Comparison of ENCODE assay signal across 7 mouse cellular contexts in genomic region chr9:79875522-79876131, GRCm38 (mm10).
DNase-seq lines count a peak whose midpoint lies in the region; ATAC-seq and TF ChIP-seq lines count a peak whose summit lies in the region.

No protein-coding gene starts in this region.

- peak; percentile 74 for DNase-seq in adrenal gland, adult 2 months
- DNase-seq in heart, adult 2 months, result peak; percentile 56 to 61
- no peak for DNase-seq in cerebellum, postnatal 36 days

- peak overlapping the region; percentile 19 for H3K4me3 ChIP-seq in brown adipose tissue, adult 24 weeks (ENCODE audit: insufficient read depth, low read depth, low read length)
- peak overlapping the region; percentile 23; the same call in 1 of the 2 replicates for H3K4me3 ChIP-seq in heart, adult 2 months
- no peak overlapping the region for H3K4me3 ChIP-seq in intestine, postnatal 0 days (ENCODE audit: low read depth, low read length)
- 0 out of 2 replicates have a peak overlapping the region, but pooled peaks have one; percentile 12 for H3K4me3 ChIP-seq in midbrain, embryonic 15.5 days

- intact Hi-C loops in heart, adult 2 months (cut with DNase I), result no loop called here

- H3K9ac ChIP-seq in heart, adult 2 months (ENCODE audit: low read depth, low read length), result no peak overlapping the region
- no peak overlapping the region for H3K9ac ChIP-seq in intestine, postnatal 0 days (ENCODE audit: low read depth, low read length)
- H3K9ac ChIP-seq in midbrain, embryonic 15.5 days, result no peak overlapping the region

- H3K4me1 ChIP-seq in brown adipose tissue, adult 24 weeks (ENCODE audit: control insufficient read depth, insufficient read depth, insufficient read length, low read length), result peaks cover 4% of the 10 kb centered on the region; the same call in 1 of the 2 replicates
- H3K4me1 ChIP-seq in heart, adult 2 months (ENCODE audit: control insufficient read depth, insufficient read depth, low read length), result peaks cover 8% of the 10 kb centered on the region
- no peaks in the 10 kb centered on the region for H3K4me1 ChIP-seq in intestine, postnatal 0 days (replicated peaks; ENCODE audit: control insufficient read depth, insufficient read depth, low read length)
- peaks cover 10% of the 10 kb centered on the region for H3K4me1 ChIP-seq in midbrain, embryonic 15.5 days

- peak overlapping the region; percentile 28 for H3K27ac ChIP-seq in brown adipose tissue, adult 24 weeks (replicated peaks; ENCODE audit: low read depth, low read length)
- H3K27ac ChIP-seq in heart, adult 2 months, result peak overlapping the region; percentile 73
- peak overlapping the region; percentile 63 for H3K27ac ChIP-seq in intestine, postnatal 0 days (ENCODE audit: low read depth, low read length)
- peak overlapping the region; percentile 49; the same call in 1 of the 2 replicates for H3K27ac ChIP-seq in midbrain, embryonic 15.5 days

- ATAC-seq in intestine, postnatal 0 days, result peak; percentile 38; the same call in 1 of the 2 replicates
- peak; percentile 72; the same call in 1 of the 2 replicates for ATAC-seq in midbrain, embryonic 15.5 days (replicated peaks)
- no peak for ATAC-seq in activated CD4-positive, CD25-positive, alpha-beta regulatory T cell, adult 4 months

- no peak for TF ChIP-seq POLR2A in heart, adult 2 months (IDR thresholded peaks at IDR 0.05; ENCODE audit: insufficient read depth, low read depth, low read length)

- peak overlapping the region; percentile 35; the same call in 1 of the 2 replicates for H3K4me2 ChIP-seq in intestine, postnatal 0 days (replicated peaks; ENCODE audit: low read depth)
- H3K4me2 ChIP-seq in midbrain, embryonic 15.5 days, result peak overlapping the region; percentile 38

- no peaks in the 10 kb centered on the region for H3K9me3 ChIP-seq in intestine, postnatal 0 days (ENCODE audit: control insufficient read depth)
- no peaks in the 10 kb centered on the region for H3K9me3 ChIP-seq in midbrain, embryonic 15.5 days

- no peaks in the 10 kb centered on the region; the same call in 1 of the 2 replicates for H3K79me2 ChIP-seq in heart, adult 2 months (replicated peaks; ENCODE audit: control insufficient read depth, insufficient read depth, low read length)

- peaks cover 11% of the 10 kb centered on the region for H3K36me3 ChIP-seq in heart, adult 2 months (ENCODE audit: control insufficient read depth, insufficient read depth, low read length)
- H3K36me3 ChIP-seq in intestine, postnatal 0 days (ENCODE audit: control insufficient read depth, insufficient read depth), result no peaks in the 10 kb centered on the region
- H3K36me3 ChIP-seq in midbrain, embryonic 15.5 days (replicated peaks), result no peaks in the 10 kb centered on the region

- TF ChIP-seq CTCF in heart, adult 2 months (IDR thresholded peaks at IDR 0.05), result no peak
- no peak for TF ChIP-seq CTCF in intestine, postnatal 0 days (IDR thresholded peaks at IDR 0.05; ENCODE audit: low read depth)

- no peak for TF ChIP-seq EP300 in heart, adult 2 months (IDR thresholded peaks at IDR 0.05; ENCODE audit: insufficient read depth, low read depth, low read length)

- WGBS in heart, adult 2 months, result 31% methylated on average over 20 of the region's 20 CpGs
- WGBS in intestine, postnatal 0 days, result 51% methylated on average over 20 of the region's 20 CpGs
- 44% methylated on average over 20 of the region's 20 CpGs for WGBS in midbrain, embryonic 15.5 days

- H3K27me3 ChIP-seq in heart, adult 2 months (ENCODE audit: control insufficient read depth, insufficient read depth, low read length), result no peaks in the 10 kb centered on the region
- no peaks in the 10 kb centered on the region for H3K27me3 ChIP-seq in intestine, postnatal 0 days (replicated peaks; ENCODE audit: control insufficient read depth, insufficient read depth, low read length)
- H3K27me3 ChIP-seq in midbrain, embryonic 15.5 days (replicated peaks), result no peaks in the 10 kb centered on the region

Comparison
In these comparisons a context has a peak if more than half of its experiments do, and no peak if none do; other contexts are left out.
1. DNase-seq: peak in adrenal gland, adult 2 months (single experiment) and heart, adult 2 months (2 of 2); none in cerebellum, postnatal 36 days (0 of 2).
2. Peak in every context shown above with its lines, with median percentiles within 50 percentile points of each other: H3K27ac ChIP-seq.